Mouse (Mus musculus) kidney, postnatal 25 days (tissue): ENCODE data around the gene Mavs.

ENCODE experiments used
- DNase-seq, 2 experiments: peaks; one replicate each; pipeline ENCODE4 v3.0.0; 2021; ENCODE audit warnings: mixed read lengths in 2 of 2

Gene Mavs

GRCm38 (mm10) chr2:131213773-131214172, 20.1 kb upstream of the Mavs start:
- no peak for DNase-seq

DNA sequence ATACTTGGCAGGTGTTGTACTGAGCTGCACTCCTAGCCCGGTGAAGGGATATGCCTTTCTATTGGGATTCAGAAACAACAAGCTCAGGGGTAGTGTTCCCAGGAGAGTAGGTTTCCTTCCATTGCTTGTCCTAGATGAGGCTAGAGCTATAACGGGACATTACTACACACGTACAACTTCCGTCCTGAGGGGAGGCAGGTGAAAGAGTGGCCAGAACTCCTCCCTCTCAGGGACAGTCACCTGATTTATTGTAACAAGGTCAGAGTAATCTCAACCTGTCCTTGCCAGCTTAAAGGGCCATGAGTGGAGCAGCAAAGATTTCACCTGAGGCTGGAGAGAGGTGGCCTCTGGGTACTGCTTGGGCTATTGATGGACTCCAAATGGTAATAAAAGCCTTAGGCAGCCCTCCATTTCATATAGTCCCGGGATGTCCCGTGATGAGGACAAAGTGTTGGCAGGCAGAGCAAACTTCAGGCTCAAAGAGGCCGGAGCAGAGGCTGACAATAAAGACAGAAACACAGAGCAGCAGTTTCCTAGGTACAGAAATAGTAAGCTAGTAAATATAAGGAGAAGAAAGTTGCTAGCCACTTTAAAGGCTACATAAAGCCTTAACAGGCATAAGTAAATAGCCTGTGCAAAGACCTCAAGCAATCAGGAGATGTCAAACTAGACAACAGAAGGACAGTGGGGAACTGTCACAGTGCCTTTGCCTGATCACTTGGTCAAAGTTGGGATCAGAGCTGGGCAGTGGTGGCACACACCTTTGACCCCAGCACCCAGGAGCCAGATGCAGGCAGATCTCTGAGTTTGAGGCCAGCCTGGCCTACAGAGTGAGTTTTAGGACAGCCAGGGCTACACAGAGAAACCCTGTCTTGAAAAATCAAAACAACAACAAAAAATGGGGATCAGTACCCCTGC, 17.7 kb upstream of the Mavs start:
- peak; percentile 48 to 71 for DNase-seq

GRCm38 (mm10) chr2:131220030-131220429, 13.8 kb upstream of the Mavs start:
- no peak for DNase-seq

GRCm38 (mm10) chr2:131221853-131222515, 11.9 kb upstream of the Mavs start:
- DNase-seq: no peak

DNA sequence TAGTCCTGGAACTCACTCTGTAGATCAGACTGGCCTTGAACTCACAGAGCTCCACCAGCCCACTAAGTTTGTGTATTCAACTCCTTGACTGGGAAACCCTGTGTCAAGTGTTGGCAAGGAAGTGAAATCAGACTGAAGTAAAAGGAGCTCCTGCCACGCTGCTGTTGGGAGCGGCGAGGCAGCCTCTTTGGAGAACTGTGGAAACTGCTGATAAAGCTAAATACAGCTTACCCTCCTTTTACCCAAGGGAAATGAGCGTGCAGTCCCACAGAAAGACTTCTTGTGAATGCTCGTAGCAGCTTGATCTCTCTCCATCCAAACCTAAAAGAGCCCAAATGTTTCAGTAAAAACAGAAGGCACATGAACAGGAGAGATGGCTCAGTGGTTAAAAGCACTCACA, 11.3 kb upstream of the Mavs start:
- peak in 1 of 2 experiments; percentile 58 for DNase-seq

DNA sequence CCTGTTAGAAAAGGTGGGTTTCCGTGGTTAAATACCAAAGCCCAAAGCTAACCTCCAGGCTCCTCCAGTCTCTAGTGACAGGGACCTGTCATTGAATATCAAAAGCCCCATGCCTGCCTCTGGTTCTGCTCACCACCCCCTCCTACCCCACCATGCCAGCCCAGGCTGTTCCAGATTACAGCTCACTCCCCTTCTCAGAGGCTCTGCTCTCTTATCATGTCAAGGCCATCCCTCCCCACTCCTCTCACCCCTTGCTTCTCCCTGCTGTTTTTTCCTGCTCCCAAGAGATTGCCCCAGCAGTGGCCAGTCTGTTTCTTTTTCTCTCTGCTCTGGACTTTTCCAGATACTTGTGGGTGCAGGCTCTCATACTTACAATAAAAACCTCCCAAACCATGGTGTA, 10.3 kb upstream of the Mavs start:
- DNase-seq: no peak

DNA sequence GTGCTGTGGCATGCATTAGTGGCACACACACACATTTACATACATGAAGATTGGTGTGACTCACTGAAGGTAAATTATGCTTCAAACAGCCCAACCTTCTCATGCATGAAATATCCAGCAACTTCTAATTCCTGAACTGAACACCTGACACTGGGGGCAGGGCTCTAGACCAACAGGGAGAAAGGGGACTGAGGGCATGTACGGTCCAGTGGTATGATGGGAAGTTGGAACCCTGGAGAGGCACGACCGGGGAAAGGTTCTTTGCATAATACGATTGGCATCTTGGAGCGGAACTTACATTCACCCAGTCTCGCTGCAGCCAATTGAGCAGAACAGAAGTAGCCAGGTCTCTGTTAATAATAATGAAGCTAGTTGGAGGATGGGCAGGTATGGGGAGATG, 8.7 kb upstream of the Mavs start:
- DNase-seq: peak; percentile 68 to 91

DNA sequence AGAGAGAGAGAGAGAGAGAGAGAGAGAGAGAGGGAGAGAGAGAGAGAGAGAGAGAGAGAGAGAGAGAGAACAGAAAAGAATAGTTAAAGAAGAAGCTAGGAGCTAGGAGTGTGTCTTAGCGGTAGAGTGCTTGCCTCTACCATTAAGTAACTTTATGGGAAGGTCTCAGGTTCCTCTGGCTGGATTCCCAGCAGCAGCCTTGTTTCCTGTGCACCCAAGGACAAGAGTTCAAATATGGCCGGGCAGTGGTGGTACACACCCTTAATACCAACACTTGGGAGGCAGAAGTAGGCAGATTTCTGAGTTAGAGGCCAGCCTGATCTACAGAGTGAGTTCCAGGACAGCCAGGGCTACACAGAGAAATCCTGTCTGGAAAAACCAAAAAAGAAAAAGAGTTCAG, 7.2 kb upstream of the Mavs start:
- peak; percentile 34 to 59 for DNase-seq

DNA sequence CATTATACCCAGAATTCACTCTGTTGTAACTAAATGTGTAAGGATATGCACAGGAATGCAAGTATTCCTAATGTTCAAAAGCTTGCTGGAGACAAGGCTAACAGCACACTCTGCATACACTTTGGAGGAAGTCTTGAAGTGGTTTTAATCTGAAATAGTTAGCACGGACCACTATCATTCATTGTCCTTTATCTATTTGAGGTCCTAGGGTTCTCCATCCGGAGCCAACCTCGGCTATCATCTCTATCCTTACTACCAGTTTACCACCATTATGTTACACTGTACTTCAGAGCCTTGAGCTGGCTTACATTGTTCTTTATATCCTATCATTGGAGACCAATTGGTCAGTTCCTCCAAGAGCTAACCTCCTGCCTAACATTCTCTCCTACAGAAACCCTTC, 6.6 kb upstream of the Mavs start:
- DNase-seq: no peak

DNA sequence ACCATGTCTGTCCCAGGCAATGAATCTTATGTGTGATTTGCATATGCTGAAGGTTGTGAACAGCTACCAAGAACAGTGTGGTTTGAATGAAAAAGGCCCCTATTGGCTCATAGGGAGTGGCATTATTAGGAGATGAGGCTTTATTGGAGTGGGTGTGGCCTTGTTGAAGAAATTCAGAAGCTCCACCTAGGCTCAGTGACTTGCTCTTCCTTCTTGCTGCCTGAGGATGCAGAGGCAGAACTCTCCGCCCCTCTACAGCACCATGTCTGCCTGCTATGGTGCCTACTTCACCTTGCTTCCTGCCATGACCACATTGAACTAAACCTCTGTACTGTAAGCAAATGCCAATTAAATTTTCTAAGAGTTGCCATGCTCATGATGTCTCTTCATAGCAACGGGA, 1.3 kb upstream of the Mavs start:
- no peak for DNase-seq

DNA sequence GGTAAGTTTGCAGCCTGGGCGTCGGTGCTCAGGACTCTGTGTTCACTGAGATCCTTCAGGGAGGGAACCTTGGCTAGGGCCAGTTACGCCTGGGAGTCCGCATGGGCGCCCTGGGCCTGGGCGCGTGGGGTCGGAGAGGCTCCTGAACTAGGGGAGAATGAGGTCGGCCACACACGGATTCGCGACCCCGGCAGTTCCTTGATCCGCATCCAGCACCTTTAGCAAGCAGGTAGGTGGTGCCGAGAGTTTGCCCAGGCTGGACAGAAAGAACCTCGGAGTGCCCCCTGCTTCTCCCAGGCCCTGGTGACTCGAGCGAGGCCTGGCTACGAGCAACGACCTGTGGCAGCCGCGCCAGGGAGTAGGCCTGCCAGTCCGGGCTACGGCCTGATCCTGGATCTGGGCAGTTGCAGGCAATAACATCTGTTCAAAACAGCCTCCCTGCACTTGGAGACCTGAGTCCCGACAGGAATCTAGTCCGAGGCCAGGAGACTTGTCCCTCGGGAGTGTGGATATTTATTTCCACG, 326 bp downstream of the Mavs start:
- peak; percentile 51 to 66 for DNase-seq

DNA sequence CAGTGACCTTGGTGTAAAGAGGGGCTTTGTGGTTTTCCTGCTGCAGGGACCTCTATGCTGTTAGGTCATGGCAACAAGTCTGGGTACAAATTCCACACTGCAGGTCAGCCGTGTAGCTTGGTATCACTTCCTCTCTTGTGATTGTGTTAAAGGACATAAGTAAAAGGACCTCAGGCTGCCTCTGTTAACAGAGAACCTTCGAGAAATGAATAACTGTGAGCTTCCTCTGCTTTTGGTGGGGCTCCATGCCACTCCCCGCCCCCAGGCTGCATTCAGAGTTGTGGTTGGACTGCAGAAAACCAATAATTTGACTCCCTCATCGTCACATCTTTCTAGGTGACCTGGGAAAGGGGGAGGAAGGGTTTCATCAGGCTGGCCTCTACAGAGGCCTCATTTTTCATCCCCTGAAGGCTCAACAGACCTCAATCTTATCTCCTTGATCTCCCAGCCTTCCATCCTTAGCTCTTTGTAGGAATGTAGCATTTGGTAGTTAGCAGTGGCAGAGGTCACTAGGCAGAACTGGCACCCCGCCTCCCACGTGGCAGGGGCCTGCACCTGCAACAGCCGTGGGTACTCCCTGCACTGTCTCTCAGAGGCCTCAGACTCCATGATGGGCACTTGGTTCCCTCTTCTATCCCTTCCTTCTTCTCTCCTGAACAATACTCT, 1.2 kb downstream of the Mavs start:
- peak; percentile 58 to 79 for DNase-seq

DNA sequence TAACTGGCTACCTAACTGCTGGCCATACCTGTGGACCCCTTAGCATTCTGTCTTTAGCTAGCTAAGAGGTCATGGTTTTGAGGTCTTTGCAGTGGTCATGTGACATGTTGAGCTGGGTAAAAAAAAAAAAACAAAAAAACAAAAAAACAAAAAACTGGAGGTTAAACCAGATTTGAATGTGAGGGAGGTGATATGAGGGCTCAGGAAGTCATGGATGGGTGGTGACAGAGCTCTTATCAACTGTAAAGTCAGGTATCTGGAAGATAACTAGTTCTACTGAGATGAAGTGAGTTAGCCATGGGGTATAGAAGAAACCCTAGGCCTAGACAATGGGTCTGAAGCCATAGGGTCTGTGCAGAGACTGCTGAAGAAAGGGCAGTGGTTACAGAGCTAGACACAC, 8.3 kb downstream of the Mavs start:
- no peak for DNase-seq

DNA sequence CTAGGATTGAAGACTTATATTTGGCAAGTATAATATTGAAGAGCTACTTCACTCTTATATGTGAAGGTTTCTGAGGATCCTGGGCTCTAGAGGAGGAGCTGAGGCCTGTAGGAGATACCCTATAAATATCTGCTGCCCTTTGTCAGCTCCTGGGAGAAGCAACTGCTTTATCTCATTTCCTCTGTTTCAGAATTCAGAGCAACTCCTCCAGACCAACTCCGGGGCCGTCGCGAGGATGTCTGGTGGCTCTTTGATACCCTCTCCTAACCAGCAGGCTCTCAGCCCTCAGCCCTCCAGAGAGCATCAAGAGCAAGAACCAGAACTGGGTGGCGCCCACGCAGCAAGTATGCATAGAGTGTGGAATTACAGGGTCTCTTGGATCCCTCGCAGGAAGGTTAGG, 9.1 kb downstream of the Mavs start:
- DNase-seq: no peak

DNA sequence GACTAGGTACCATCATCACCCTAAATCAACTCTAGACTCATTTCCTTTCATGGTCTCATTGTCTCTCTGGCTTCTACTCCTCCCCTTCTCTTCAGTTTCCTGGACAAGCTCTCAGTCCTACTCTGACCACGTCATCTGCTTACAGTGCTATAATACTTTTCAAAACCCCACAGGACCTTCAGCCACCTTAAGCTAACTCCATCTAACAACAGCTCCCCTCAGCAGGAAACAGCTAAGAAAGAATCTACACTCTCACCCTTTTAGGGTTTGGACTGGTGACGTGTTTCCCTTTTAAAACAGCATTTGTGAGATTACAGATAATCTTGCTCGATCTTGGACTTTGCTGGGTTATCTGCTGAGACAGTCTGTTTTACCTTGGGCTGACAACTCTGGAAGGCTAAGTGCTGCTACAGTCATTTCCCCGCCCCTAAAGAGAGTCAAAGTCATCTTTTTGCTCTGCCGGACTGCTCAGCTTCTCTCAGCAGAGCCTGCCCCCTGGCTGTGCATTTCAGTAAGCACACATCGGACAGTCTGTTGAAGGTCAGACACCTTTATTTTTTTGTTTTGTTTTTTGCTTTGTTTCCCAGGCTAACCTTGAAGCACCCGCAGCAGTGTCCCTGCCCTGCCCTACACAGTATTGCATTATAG, 19.9 kb downstream of the Mavs start:
- DNase-seq: peak; percentile 87 to 89

DNA sequence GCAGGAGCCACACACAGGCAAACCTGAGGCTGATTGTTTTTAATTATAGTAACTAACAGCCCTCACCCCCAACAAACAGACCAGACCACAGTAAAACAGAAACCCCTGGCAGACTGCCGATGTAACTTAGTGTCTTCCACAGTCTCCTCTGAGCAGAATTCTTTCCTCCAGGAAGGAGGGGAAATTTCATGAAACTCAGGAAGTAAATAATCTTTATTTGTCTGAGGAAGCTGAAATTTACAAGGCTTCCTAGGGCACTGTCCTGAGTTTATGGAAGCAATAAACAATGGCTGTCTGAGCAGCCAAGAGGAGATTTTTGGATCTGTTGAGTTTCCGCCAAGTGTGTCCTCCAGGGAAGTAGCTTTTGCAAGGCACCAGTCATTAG, 20.5 kb downstream of the Mavs start:
- DNase-seq: peak in 1 of 2 experiments; percentile 84

DNA sequence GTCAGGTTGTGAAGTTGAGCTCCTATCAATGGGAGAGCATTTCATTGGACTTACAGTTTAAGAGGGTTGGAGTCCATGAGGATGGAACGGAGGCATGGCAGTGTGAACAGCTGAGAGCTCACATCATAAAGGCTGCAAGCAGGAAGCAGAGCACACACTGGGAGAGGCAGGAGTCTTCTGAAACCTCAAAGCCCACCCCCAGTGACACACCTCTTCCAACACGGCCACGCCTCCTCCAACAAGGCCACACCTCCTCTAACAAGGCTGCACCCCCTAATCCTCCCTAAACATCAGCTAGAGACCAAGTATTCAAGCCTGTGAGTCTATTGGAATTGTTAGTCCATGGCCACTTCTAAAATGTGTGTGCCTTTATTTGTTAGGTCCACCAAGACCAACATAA, 21.9 kb downstream of the Mavs start:
- no peak for DNase-seq

- DNase-seq: no peak
These were observed 24.8 kb downstream of the Mavs start for GRCm38 (mm10) chr2:131258693-131259092.

DNA sequence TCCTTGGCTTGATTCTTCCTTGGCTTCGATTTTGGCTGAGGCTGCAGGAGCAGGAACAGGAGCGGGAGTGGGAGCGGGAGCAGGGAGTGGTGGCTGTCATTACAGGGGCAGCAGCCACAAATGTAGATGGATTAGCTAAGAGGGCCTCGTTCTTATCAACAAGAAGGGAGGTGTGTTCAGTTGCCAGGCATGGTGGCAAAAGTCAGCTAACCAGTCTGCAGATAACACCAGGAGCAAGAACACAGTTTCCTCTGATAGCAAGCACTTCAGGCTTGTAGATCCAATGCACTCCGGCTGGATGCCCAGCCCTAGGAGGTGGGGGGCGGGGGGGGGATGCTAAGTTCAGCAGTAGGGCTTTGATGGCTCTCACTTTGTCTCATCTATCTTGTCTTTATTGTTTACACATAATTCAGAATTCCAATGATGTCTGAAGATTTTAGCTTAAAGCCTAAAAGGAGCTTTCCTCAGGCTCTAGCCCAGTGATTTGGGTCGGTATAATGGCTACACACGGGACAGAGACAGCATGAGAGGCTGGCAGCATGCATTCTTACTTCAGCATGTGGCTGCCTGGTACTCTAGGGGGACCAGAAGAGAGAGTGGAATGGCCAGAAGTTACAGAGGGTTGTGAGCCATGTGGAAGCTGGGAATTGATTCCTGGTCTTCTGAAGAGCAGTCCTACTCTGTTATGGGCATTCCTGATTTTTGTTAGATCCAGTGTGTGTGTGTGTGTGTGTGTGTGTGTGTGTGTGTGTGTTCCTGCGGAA, 26.9 kb downstream of the Mavs start:
- no peak for DNase-seq

DNA sequence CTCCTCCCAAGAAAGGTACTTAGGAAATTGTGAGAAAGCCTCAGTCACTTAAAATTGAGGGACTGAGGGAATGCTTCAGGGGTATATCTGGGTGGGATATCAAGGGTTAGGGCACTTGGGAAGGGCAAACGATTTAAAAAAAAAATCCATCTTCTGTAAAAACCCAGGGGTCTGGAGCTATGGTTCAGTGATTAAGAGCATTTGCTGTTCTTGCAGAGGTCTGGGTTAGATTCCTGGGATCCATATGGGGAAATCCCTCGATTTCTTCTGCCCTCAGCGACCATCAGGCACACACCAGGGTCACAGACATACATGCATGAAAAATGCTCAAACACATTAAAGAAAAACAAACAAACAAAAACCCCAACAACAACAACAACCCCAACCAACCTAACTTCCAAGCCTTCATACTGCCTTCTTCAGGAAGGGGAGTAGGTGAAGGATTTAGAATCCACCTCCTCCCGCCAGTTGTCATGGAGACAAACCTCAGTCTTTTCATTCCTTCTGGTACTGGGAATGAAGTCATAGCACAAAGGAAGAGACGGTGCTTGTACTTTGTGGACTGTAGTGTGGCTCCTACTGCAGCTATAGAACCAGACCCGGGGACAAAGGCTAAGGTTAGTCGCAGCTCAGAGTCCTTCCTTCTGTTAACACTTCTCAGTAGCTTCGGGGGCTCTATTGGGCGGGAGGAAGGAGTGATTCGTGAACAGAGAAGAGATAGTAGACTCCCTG, 27.8 kb downstream of the Mavs start:
- no peak for DNase-seq

DNA sequence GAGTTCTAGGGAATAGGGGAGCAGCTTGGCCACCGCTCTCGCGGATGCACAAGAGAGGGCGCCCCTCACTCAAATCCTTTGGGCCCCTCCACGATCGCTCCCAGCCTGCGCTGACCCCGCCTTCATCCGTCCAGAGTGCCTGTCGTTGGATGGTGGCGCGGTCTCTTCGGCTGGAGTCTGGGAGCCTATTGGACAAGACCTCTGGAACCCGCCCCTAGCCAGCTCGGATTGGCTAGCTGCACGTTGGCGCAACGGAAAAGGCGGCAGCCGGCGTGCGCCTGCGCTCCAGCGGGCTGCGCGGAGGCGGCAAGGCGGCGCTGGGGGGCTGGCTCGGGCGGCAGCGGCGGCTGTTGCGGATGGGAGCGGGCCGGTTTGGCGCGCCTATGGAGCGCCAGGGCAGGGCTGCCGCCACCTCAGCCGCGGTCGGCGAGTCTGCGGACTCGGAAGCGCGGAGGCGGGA, 28.4 kb downstream of the Mavs start, which contains the start of gene Pank2:
Gene Pank2 (plus strand): TSS at position 283 of the 460 bp plus-strand sequence.
- peak; percentile 98 to 99 for DNase-seq
